In the genomic region with DNA sequence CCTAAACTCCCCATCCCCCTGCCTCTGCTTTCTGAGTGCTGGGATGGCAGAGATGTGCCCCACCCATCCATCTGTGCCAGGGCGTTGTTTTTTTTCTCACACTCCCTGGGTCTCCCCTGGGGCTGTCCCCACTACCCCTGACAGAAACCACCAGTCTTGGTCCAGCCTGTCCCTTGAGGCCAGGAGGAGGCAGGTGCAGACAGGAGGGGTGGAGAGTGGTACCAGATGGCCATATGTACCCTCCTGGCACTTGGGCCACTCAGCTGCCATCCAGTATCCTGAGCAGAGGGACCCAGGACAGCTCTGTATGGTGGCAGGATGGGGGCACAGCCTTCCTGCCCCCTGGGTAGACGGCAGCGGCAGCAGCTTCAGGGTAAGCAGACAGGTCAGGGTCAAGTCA, we compare ENCODE assay signal across 15 mouse cellular contexts. TPM values are rescaled to one million over a fixed set of nuclear protein-coding genes. Genes with fewer than 3 reads are reported as not detected.
DNase-seq lines count a peak whose midpoint lies in the region; ATAC-seq and TF ChIP-seq lines count a peak whose summit lies in the region.
"Had no signal": no experiment of that assay in that cellular context is flagged by ENCODE, and none has a peak within 500 bp of the region (broad histone marks: within the 10 kb centered on the region; RNA-seq: fewer than 3 reads in every experiment).

A gene (plus strand): TSS at position 198 of the 400 bp plus-strand sequence.

- DNase-seq in forebrain, embryonic 11.5 days (ENCODE audit: low spot score): no peak
- DNase-seq in spleen, adult 18-20 months: peak; percentile 39 to 53
- DNase-seq in spleen, adult 12 weeks (ENCODE audit: low spot score): no peak
- no peak for DNase-seq in cerebellum, adult 9-10 months
- DNase-seq in heart, adult 9 months (ENCODE audit: low spot score in 2 of 2): no peak
- DNase-seq: kidney, postnatal 4 days; lung, embryonic 14.5 days had no signal

- peaks cover 22% of the 10 kb centered on the region for H3K4me1 ChIP-seq in forebrain, embryonic 12.5 days
- peaks cover 7% of the 10 kb centered on the region for H3K4me1 ChIP-seq in forebrain, embryonic 11.5 days (replicated peaks; ENCODE audit: control insufficient read depth, insufficient read depth, low read length)

- H3K79me2 ChIP-seq in myocyte (ENCODE audit: control insufficient read depth, insufficient read depth): peaks cover 8% of the 10 kb centered on the region

- no peak within 1 kb of the TSS for H3K4me3 ChIP-seq in forebrain, embryonic 12.5 days (replicated peaks)
- no peak within 1 kb of the TSS for H3K4me3 ChIP-seq in forebrain, embryonic 11.5 days (ENCODE audit: low read depth, low read length)
- H3K4me3 ChIP-seq in myocyte: no peak within 1 kb of the TSS
- H3K4me3 ChIP-seq: limb, embryonic 15.5 days had no signal

- no peak for ATAC-seq in forebrain, embryonic 12.5 days (ENCODE audit: low FRiP score)
- no peak for ATAC-seq in forebrain, embryonic 11.5 days (replicated peaks; ENCODE audit: low FRiP score)
- ATAC-seq: forebrain, embryonic 16.5 days; inflammation-experienced regulatory T-cells, adult 6 months had no signal

- H3K4me2 ChIP-seq in forebrain, embryonic 12.5 days: no peak within 1 kb of the TSS
- H3K4me2 ChIP-seq in forebrain, embryonic 11.5 days (ENCODE audit: low read depth, low read length, severe bottlenecking): no peak within 1 kb of the TSS
- no peak within 1 kb of the TSS for H3K4me2 ChIP-seq in myocyte (ENCODE audit: low read depth)
- H3K4me2 ChIP-seq: midbrain, embryonic 11.5 days had no signal

- H3ac ChIP-seq in myocyte (ENCODE audit: control insufficient read depth, insufficient read length): no peak within 1 kb of the TSS

- peaks cover 28% of the 10 kb centered on the region for H3K27me3 ChIP-seq in forebrain, embryonic 12.5 days
- peaks cover 14% of the 10 kb centered on the region for H3K27me3 ChIP-seq in forebrain, embryonic 11.5 days (ENCODE audit: control insufficient read depth, insufficient read depth, low read length)
- no peaks in the 10 kb centered on the region for H3K27me3 ChIP-seq in myocyte (ENCODE audit: control insufficient read depth, insufficient read depth, insufficient read length)

- H3K27ac ChIP-seq in forebrain, embryonic 12.5 days: 0 out of 2 replicates have a peak within 1 kb of the TSS, but pooled peaks have one; percentile 36
- H3K27ac ChIP-seq in forebrain, embryonic 11.5 days (ENCODE audit: low read depth, low read length): no peak within 1 kb of the TSS
- H3K27ac ChIP-seq: hindbrain, embryonic 10.5 days; limb, embryonic 15.5 days; macrophage had no signal

- no peak for TF ChIP-seq POLR2A in myocyte (IDR thresholded peaks at IDR 0.05; ENCODE audit: insufficient read length, low read depth)

- no peak within 1 kb of the TSS for H3K9ac ChIP-seq in forebrain, embryonic 12.5 days
- no peak within 1 kb of the TSS for H3K9ac ChIP-seq in forebrain, embryonic 11.5 days (ENCODE audit: low read length)
- H3K9ac ChIP-seq: limb, embryonic 15.5 days; lung, embryonic 14.5 days had no signal

- no peaks in the 10 kb centered on the region for H3K9me3 ChIP-seq in forebrain, embryonic 12.5 days
- no peaks in the 10 kb centered on the region for H3K9me3 ChIP-seq in forebrain, embryonic 11.5 days (ENCODE audit: control insufficient read depth, low read length)
- H3K9me3 ChIP-seq: hindbrain, embryonic 10.5 days; limb, embryonic 15.5 days had no signal

- WGBS in forebrain, embryonic 12.5 days: 88% methylated on average over 3 of the region's 3 CpGs
- WGBS in forebrain, embryonic 11.5 days: 94% methylated on average over 3 of the region's 3 CpGs

- peaks cover 3% of the 10 kb centered on the region for H3K36me3 ChIP-seq in forebrain, embryonic 12.5 days (replicated peaks)
- H3K36me3 ChIP-seq in forebrain, embryonic 11.5 days (ENCODE audit: control insufficient read depth, insufficient read depth, low read length): no peaks in the 10 kb centered on the region
- no peaks in the 10 kb centered on the region for H3K36me3 ChIP-seq in myocyte (ENCODE audit: control insufficient read depth, insufficient read depth)

TF ChIP-seq in myocyte, 11 proteins besides CTCF, POLR2A, EP300 and RAD21:
- TF ChIP-seq MAX (IDR thresholded peaks at IDR 0.05; ENCODE audit: low read depth): no peak
- no peak for TF ChIP-seq POLR2AphosphoS2 (IDR thresholded peaks at IDR 0.05; ENCODE audit: insufficient read length, low read depth)
- TF ChIP-seq REST (IDR thresholded peaks at IDR 0.05; ENCODE audit: insufficient read depth, insufficient read length): no peak
- no peak for TF ChIP-seq TCF12 (IDR thresholded peaks at IDR 0.05; ENCODE audit: insufficient read depth, poor library complexity, severe bottlenecking)
- no peak for TF ChIP-seq TCF3 (IDR thresholded peaks at IDR 0.05; ENCODE audit: insufficient read length, low read depth)
- TF ChIP-seq USF1 (IDR thresholded peaks at IDR 0.05; ENCODE audit: low read depth): no peak
- TF ChIP-seq MYOD1 (IDR thresholded peaks at IDR 0.05; ENCODE audit: control insufficient read depth in 1 of 3, insufficient read length in 2 of 3, low read depth in 2 of 3): peak in 2 of 3 experiments; percentile 20 to 25
- TF ChIP-seq MYOG (IDR thresholded peaks at IDR 0.05; ENCODE audit: control insufficient read depth in 1 of 3, insufficient read depth in 1 of 3, insufficient read length in 2 of 3, low read depth in 2 of 3): peak in 2 of 3 experiments; percentile 14 to 23
- no peak for TF ChIP-seq CEBPB (IDR thresholded peaks at IDR 0.05; ENCODE audit: insufficient read depth, poor library complexity, severe bottlenecking)
- TF ChIP-seq SRF (IDR thresholded peaks at IDR 0.05; ENCODE audit: control insufficient read depth, insufficient read length, low read depth): no peak
- TF ChIP-seq E2F4 (IDR thresholded peaks at IDR 0.05; ENCODE audit: insufficient read depth): no peak
TF ChIP-seq in myocyte: peak in this region for 2.

RNA-seq across cellular contexts. Expression of the gene that starts here (rescaled TPM):
- 4.3 and 5.6 TPM in 2 replicates for polyA plus RNA-seq in forebrain, embryonic 12.5 days (2016; fragmentation: Nextera tagmentation; extraction: Ambion mirVana)
- polyA plus RNA-seq in forebrain, embryonic 11.5 days (2014; fragmentation: Nextera tagmentation; extraction: Ambion mirVana): 3.2 and 4.3 TPM in 2 replicates
- 2.9 TPM for polyA plus RNA-seq in myocyte (2012; fragmentation: generic; extraction: Trizol)

Comparison
In these comparisons a context has a peak if more than half of its experiments do, and no peak if none do; other contexts are left out.
1. DNase-seq: peak in spleen, adult 18-20 months (2 of 2); none in forebrain, embryonic 11.5 days (single experiment), spleen, adult 12 weeks (single experiment), cerebellum, adult 9-10 months (single experiment) and heart, adult 9 months (0 of 2).